Mouse (Mus musculus): ENCODE results near the gene Kcnmb3.

The Kcnmb3 gene

DNA sequence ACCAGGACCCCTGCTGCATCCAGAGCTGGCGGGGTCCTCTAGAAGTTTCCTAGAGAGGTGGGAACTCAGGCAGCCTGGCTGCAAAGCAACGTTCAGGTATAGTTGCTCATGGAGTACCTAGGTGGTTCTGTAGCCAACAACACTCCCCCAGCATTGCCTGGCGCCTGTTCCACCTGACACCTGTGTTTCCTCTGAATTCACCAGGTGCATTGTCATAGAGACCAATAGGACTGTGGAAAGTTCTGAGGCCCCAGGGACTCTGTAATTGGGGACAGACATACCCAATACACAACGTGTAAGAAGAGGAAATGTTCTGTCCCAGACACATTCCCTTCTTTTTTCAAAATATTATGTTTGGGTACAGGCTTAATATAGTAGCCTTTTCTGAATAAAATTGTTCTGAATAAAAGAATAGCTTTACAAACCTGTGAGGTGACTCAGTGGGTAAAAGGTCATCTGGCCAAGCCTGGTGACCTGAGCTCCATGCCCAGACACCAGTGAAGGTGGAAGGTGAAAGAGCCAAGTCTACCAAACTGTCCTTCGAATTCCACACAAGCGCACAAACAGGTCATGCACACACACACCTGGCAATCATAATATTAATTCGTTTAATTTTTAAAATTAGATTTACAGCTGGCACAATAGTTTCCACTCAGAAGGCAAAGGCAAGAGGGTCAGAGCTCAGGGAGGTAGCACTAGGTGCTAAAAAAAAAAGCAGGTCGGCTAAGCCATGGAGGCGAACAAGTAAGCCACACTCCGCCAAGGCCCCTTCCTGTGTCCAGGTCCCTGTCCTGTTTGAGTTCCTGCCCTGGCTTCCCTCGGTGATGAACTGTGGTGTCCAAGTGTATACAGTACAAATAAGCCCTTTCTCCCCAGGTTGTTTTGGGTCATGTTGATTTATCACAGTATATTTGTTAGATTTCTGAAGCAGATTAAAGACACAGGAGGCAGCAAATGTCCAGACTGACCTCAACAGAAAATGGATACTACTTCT lies at the start of gene Kcnmb3:
Gene Kcnmb3, minus strand, starts transcription at position 135 of the 994 bp plus-strand sequence.
- DNase-seq (ENCODE audit: low spot score): no peak

- no peak for DNase-seq (ENCODE audit: low spot score)
Observed at GRCm38 (mm10) chr3:32538091-32538490, 46.1 kb upstream of the Kcnmb3 start.

DNA sequence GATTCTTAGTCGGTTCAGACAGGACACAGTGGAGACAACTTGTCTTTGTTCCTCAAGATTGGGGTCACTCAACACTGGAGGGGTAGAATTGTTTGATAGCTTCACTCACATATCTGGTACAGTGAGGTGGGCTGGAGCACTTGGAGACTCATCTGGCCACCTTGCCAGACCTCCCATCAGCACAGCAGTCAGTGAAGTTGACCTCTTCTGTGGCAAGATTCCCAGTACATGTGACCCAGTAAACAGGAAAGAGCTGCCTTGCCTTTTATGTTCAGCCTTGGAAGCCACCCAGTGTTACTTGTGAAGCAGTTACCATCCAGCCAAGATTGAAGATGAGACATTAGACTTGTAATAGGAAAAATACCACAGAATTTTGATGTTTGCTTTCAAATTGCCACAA lies 45.5 kb upstream of the Kcnmb3 start:
- no peak for DNase-seq (ENCODE audit: low spot score)

GRCm38 (mm10) chr3:32535692-32536091 lies 43.7 kb upstream of the Kcnmb3 start:
- no peak for DNase-seq (ENCODE audit: low spot score)

DNA sequence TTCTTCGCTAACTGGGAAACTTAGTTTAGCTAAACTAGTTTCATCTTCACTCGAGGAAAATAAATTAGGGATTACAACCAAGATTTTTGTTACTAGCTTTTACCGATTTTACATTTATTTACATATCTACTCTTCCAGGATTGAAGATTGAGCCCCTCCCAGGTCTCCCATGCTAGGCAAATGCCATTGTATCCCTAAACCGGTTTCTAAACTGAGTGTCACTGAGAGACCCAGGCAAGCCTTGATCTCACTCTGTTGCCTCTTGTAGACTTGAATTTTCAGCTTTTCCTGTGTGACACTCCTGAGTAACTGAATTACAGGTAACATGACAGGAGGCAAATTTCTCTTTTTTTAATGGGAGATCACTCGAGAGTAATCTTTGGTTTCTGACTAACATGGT lies 38.0 kb upstream of the Kcnmb3 start:
- DNase-seq (ENCODE audit: low spot score): no peak

- DNase-seq (ENCODE audit: low spot score): peak; percentile 82
Observed at GRCm38 (mm10) chr3:32529303-32529898, 37.4 kb upstream of the Kcnmb3 start, which contains the start of gene Mfn1. TSS of gene Mfn1 (plus strand) at chr3:32529465.

DNA sequence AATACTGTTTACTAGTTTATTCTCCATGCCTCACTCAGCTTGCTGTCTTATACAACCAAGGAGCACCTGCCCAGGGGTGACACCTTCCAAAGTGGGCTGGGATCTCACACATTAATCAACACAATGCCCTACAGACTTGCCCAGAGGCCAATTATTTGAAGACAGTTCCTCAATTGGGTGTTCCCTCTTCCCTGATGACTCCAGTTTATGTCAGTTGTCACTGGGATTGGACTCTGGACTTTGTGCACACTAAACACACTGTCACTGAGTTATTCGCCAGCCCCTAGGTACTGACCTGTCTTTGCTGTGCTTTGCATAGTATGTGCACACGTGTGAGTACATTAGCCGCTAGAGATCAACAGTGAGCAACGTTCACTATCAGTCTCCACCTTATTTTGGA lies 35.1 kb upstream of the Kcnmb3 start:
- DNase-seq (ENCODE audit: low spot score): no peak

DNA sequence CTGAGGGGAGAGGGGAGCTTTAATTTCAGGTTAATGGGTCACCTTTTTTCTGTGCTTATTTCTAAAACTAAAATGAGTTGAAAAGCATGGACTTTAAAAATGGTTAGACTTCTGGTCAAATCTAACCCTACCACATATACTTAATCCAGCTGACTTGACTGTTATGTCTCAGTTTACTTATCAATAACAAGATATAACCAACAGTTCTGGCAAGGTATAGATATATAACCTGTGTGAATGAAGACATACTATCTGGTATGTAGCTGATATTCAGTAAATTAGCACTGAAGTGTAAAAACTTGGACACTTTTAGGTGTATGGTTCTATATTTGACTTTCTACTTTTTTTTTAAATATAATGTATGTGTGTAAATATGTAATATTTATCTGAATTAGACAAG lies 21.5 kb upstream of the Kcnmb3 start:
- no peak for DNase-seq (ENCODE audit: low spot score)

DNA sequence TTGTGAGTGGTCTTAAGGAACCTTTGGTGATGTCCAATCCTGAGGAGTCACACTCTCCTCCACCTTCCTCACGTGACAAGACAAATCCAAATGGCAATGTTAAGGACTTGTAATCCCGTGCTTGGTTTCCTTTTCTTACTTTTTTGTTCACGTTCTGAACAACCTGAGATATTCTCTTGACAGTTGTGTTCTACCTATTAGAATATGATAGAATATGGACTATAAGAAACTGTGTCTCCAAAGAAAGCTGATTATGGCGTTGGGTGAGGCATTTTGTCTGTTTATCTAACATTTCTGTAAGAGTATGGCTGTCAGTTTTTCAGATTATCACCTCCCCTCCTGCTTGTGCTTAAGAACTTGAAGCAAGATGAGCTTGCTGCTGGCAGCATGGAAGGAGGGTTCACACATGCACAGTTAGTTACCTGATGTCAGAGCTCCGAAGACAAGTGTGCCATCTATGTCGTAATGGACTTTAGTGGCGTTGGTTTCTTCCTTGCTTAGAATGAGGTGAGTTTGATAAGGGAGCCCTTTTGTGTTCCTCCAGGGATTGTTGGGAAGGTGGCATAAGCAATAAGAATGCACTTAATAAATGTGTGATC lies 20.8 kb upstream of the Kcnmb3 start:
- DNase-seq (ENCODE audit: low spot score): no peak

- no peak for DNase-seq (ENCODE audit: low spot score)
Observed at GRCm38 (mm10) chr3:32511191-32511550, 19.1 kb upstream of the Kcnmb3 start.

DNA sequence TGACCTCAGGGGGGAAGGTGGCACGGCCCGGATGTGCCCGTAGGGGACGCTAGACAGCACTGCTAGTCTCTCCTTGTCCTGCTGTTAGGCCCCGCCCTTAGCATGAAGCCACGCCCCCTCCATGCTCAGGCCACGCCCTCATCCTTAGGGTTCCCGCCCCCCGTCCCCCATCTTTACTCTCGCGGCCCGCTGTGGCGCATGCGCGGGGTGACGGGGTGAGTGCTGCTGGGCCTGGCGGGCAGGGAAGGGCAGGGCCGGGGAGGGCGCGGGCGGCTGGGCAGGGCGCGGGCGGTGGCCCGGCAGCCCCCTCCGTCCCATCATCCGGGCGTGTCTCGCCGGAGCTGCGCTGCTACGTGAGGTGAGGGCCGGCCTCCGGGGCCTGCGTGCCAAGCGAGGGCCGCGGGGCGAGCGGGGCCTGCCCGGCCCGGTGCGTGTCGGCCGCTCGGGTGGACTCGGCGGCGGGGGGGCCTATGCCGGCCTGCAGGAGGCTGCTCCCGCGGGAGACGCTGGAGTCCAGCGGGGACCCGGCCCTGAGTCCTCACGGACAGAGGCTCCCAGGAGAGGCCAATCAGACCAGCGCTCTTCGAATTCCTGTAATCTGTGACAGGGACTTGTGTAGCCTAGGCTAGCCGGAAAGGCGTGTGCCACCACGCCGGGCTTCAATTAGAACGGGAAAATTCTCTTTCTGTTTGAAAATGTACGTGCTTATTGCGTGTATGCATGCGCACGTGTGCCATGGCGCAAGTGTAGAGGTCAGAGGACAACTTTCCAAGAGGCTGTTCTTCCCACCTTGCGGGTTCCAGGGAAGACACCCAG lies 18.6 kb upstream of the Kcnmb3 start:
- peak; percentile 98 for DNase-seq (ENCODE audit: low spot score)

- no peak for DNase-seq (ENCODE audit: low spot score)
Observed at GRCm38 (mm10) chr3:32509496-32510374, 17.7 kb upstream of the Kcnmb3 start, which contains the start of gene Zfp639. TSS of gene Zfp639 (plus strand) at chr3:32510259.

DNA sequence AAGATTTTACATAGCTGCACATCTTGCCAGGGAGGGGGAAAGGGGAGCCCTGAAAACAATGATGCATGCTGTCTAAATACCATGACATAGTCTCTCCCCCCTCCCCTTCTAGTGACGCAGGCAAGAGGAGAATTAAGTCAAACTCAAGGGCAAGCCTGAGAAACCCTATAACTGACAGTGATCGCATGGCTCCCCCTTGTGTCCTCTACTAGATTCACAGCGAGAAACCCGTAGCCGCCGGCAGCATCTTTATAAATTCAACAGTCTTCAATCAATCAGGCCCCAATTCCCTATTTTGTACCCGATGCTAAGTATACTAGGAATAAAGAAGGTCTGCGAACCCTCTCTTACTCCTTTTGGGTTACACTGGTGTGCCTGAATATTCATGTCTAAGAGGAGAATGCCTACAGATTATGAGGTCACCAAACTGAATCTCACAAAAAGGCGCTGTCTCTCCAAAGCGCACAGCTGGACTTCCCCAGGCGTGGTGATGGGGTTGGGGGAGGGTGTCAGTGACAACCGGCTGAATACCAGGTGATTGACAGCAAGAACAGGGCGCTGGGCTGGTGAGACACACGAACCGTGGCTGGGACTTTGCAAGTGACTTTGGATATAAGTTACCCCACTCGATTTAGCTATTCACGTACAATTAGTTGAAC lies 16.8 kb upstream of the Kcnmb3 start:
- peak; percentile 48 for DNase-seq (ENCODE audit: low spot score)

DNA sequence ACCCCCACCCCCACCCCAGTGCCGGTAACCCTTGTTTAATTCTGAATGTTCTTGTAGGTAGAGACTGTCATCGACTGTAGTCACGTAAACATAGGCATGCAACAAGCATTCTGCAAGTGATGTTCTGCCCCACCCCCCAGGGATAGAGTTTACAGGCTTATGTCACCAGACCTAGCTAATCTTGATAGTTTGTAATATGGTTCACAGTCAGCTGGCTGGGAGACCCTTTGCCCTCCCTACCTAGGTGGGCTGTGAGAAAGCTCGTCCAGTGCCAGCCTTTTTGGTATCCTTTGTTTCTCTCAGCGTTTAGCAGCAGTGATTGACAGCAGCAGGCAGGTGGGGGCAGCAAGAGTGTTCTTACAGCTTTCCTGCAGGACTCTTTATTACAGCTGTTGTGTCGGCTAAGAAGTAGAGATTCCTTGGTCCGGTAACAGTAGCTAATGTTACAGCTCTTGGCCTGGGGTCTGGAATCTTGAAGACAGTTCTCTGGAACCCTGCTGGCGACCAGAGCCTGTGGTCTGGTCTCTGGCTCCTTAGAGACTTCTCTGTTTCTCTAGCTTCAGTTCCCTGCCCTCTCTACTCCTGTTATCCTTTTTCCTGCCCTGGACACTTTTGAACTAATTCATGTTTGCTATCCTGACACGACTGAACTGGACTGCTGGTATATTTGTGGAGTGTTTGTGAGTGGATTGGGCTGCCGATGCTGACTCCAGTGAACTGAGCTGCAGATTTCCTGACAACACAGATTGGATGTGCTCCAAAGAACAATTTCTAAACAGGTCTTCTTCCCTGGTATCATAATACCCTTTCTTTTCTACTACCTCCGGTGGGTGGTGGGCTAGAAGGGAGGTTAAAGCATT lies 14.6 kb upstream of the Kcnmb3 start:
- DNase-seq (ENCODE audit: low spot score): no peak

DNA sequence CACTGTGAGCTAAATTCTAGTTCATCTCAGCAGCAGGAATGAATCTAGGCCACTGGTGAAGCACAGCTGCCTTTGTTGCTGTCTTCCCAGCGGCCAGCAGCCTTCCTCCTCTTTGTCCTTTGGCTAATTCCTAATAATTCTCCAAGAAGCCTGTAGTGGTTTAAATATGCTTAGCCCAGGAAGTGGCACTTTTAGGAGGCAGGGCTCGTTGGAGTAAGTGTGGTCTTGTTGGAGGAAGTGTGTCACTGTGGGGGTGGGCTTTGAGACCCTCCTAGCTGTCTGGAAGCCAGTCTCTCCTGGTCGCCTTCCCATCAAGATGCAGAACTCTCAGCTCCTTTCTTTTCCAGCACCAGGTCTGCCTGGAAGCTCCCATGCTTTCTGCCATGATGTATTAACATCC lies 13.8 kb upstream of the Kcnmb3 start:
- DNase-seq (ENCODE audit: low spot score): no peak

- no peak for DNase-seq (ENCODE audit: low spot score)
Observed at GRCm38 (mm10) chr3:32500346-32500745, 8.3 kb upstream of the Kcnmb3 start.

GRCm38 (mm10) chr3:32496711-32497070 lies 4.7 kb upstream of the Kcnmb3 start:
- DNase-seq (ENCODE audit: low spot score): no peak

DNA sequence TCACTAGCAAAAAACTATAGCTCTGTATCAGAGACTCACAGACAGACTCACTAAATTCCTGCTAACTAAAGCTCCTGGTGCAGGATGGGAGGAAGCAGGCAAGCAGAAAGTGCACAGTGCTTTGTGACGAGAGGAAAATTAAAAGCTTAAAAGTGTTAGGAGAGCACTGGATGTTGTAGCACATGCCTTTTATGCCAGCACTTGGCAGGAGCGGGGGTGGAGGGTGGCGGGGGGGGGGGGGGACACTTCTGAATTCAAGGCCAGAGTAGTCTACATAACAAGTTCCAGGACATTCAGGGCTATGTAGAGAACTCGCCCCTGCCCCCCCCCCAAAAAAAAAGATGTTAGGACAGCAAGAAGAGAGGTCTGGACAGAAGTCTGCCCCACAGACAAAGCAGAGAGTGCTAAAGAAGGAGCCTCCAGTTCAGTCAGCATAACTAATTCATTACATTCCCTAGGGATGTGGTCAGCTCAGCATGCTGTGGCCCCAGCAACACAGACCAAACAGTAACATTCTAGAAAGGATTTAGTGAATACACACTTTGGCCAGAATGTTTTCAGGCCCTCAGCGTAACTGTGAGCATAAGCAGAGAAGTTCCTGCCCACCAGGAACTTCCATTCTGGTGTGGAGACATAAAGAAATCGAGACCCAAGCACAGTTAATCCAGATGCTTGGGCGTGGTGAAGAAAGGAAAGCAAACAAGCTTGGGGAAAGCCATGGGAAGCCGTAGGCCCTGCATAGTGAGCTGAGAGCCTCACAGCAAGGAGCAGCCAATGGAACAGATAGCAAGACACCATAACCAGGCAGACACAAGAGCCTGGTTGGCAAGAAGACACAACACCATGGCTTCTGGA lies 4.1 kb upstream of the Kcnmb3 start:
- no peak for DNase-seq (ENCODE audit: low spot score)
